Mouse (Mus musculus): Measurements from ENCODE around the gene Tbc1d22a. TPM values are rescaled to one million over a fixed set of nuclear protein-coding genes. Genes with fewer than 3 reads are reported as not detected.

Tbc1d22a gene
- polyA plus RNA-seq, 1 experiment from 2014 or later: 9.5 TPM

- Histone ChIP-seq H3K9me3 (no peaks in the 10 kb centered on the region), H3K4me1 (peaks cover 7% of the 10 kb centered on the region; the same call in 1 of the 2 replicates), H3K36me3 (no peaks in the 10 kb centered on the region), H3K27me3 (ENCODE audit: insufficient read depth, poor library complexity, severe bottlenecking) (peaks cover 3% of the 10 kb centered on the region; the same call in 1 of the 2 replicates), H3K27ac (no peak overlapping the region), H3K4me3 (no peak overlapping the region)
- 59% methylated on average over 9 of the region's 9 CpGs for WGBS
- DNase-seq (ENCODE audit: low spot score): no peak
These were observed 131.6 kb downstream of the Tbc1d22a start for GRCm38 (mm10) chr15:86345907-86346306.

- 90% methylated on average over 3 of the region's 3 CpGs for WGBS
- Histone ChIP-seq H3K36me3 (no peaks in the 10 kb centered on the region), H3K27me3 (ENCODE audit: insufficient read depth, poor library complexity, severe bottlenecking) (peaks cover 3% of the 10 kb centered on the region; the same call in 1 of the 2 replicates), H3K4me3 (no peak overlapping the region), H3K9me3 (no peaks in the 10 kb centered on the region), H3K27ac (no peak overlapping the region), H3K4me1 (peaks cover 7% of the 10 kb centered on the region; the same call in 1 of the 2 replicates)
- DNase-seq (ENCODE audit: low spot score): no peak
These were observed 132.3 kb downstream of the Tbc1d22a start for GRCm38 (mm10) chr15:86346606-86347005.

DNA sequence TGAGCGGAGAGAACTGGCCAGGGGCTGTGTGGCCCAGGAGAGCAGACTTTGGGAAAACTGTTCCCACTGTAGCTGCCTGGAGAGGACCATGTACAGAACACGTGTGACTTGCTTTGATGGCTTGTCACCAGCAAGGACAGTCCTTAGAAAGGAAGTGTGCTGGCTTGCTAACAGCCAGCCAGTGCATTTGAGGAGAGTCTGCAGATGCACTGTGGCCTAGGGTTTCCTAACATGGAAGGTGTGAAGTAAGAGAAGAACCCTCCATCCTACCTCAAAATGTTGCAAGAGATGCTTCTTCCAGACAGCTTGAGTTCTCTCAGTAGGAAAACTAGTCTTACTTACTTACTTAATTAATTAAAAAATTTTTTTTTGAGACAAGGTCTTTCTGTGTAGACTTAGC lies 140.7 kb downstream of the Tbc1d22a start:
- H3K27me3 ChIP-seq (ENCODE audit: insufficient read depth, poor library complexity, severe bottlenecking): peaks cover 6% of the 10 kb centered on the region; the same call in 1 of the 2 replicates
- no peaks in the 10 kb centered on the region for H3K9me3 ChIP-seq
- no peak overlapping the region for H3K4me3 ChIP-seq
- H3K27ac ChIP-seq: no peak overlapping the region
- no peaks in the 10 kb centered on the region for H3K36me3 ChIP-seq
- no peak for DNase-seq (ENCODE audit: low spot score)
- H3K4me1 ChIP-seq: peaks cover 6% of the 10 kb centered on the region; the same call in 1 of the 2 replicates
- 69% methylated on average over 2 of the region's 2 CpGs for whole genome bisulfite sequencing

- Histone ChIP-seq H3K36me3 (no peaks in the 10 kb centered on the region), H3K4me3 (no peak overlapping the region), H3K27me3 (ENCODE audit: insufficient read depth, poor library complexity, severe bottlenecking) (peaks cover 6% of the 10 kb centered on the region; the same call in 1 of the 2 replicates), H3K9me3 (no peaks in the 10 kb centered on the region), H3K27ac (no peak overlapping the region), H3K4me1 (0 out of 2 replicates have a peak, but pooled peaks cover 2% of the 10 kb centered on the region)
- 70% methylated on average over 2 of the region's 2 CpGs for WGBS
- no peak for DNase-seq (ENCODE audit: low spot score)
These were observed 141.6 kb downstream of the Tbc1d22a start for GRCm38 (mm10) chr15:86355857-86356256.

DNA sequence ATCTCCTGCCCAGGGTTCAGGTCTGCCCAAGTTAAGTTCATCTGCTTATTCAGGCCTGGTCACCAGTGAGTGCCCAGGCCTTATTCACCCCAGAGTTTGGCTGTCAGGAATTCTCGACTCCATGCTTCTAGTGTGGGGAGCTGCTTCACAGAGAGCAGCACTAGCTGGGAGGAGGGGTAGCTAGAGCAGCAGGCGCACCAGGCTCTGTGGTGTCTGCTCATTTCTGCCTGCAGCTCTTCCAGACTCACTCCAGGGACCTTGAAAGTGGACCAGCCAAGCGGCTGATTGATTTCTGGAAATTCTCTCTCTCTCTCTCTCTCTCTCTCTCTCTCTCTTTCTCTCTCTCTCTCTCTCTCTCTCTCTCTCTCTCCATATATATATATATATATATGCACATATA lies 146.1 kb downstream of the Tbc1d22a start:
- Histone ChIP-seq H3K9me3 (no peaks in the 10 kb centered on the region), H3K27ac (no peak overlapping the region), H3K27me3 (ENCODE audit: insufficient read depth, poor library complexity, severe bottlenecking) (0 out of 2 replicates have a peak, but pooled peaks cover 14% of the 10 kb centered on the region), H3K36me3 (no peaks in the 10 kb centered on the region), H3K4me3 (no peak overlapping the region), H3K4me1 (peaks cover 20% of the 10 kb centered on the region)
- 56% methylated on average over 3 of the region's 3 CpGs for WGBS
- no peak for DNase-seq (ENCODE audit: low spot score)

DNA sequence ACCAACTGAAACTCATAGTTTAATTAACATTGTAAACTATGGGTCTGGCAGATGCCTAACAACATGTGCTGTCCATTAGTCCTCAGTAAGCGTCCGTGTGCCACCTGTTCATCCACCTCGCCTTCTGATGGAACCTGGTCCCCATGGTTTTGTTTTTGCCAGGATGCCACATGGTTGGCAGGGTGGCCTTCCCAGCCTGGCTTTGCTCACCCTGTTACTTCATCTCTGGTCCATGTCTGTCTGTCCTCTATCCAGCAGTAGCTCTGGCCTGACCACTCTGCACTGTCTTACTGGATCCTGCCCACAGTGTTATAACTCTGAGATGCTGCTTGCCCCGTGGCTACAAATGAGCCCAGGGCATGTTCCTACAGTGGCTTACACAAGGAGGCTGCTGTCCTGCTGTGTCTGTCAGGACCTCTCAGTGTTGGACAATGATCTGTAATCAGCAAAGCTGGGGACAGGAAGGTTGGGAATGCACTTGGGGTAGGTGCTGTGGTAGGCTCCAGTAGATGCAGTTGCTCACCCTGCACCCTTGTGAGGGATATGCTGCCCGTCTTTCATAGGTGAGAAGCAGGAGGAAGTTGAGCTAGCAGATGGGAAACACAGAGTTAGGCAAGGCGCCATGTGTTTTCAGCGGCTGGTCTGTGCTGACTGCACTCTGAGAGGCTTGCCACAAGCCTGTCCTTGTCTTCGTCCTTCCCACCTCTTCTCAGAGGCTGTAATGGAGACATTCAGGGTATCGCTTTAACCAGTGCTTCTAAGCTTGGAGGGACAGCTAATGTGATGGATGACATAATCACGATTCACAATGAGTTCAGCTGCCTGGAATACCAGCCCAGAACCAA lies 148.3 kb downstream of the Tbc1d22a start:
- no peak overlapping the region for H3K27ac ChIP-seq
- WGBS: 63% methylated on average over 10 of the region's 10 CpGs
- no peaks in the 10 kb centered on the region for H3K9me3 ChIP-seq

GRCm38 (mm10) chr15:86363841-86364295 lies 149.6 kb downstream of the Tbc1d22a start:
- WGBS: 84% methylated on average over 4 of the region's 4 CpGs
- DNase-seq (ENCODE audit: low spot score): no peak

More for the DNA sequence above, 148.3 kb downstream of the Tbc1d22a start:
- Histone ChIP-seq H3K4me1 (peaks cover 20% of the 10 kb centered on the region), H3K4me3 (no peak overlapping the region), H3K36me3 (no peaks in the 10 kb centered on the region), H3K27me3 (ENCODE audit: insufficient read depth, poor library complexity, severe bottlenecking) (0 out of 2 replicates have a peak, but pooled peaks cover 14% of the 10 kb centered on the region)
- no peak for DNase-seq (ENCODE audit: low spot score)

GRCm38 (mm10) chr15:86364948-86365658 lies 150.8 kb downstream of the Tbc1d22a start:
- WGBS: 88% methylated on average over 10 of the region's 10 CpGs
- Histone ChIP-seq H3K4me1 (peaks cover 20% of the 10 kb centered on the region), H3K36me3 (no peaks in the 10 kb centered on the region), H3K27ac (no peak overlapping the region), H3K4me3 (no peak overlapping the region), H3K9me3 (no peaks in the 10 kb centered on the region), H3K27me3 (ENCODE audit: insufficient read depth, poor library complexity, severe bottlenecking) (0 out of 2 replicates have a peak, but pooled peaks cover 14% of the 10 kb centered on the region)
- DNase-seq (ENCODE audit: low spot score): no peak

More at GRCm38 (mm10) chr15:86363841-86364295, 149.6 kb downstream of the Tbc1d22a start:
- H3K9me3 ChIP-seq: no peaks in the 10 kb centered on the region
- H3K36me3 ChIP-seq: no peaks in the 10 kb centered on the region
- no peak overlapping the region for H3K27ac ChIP-seq
- peaks cover 20% of the 10 kb centered on the region for H3K4me1 ChIP-seq
- H3K4me3 ChIP-seq: no peak overlapping the region
- 0 out of 2 replicates have a peak, but pooled peaks cover 14% of the 10 kb centered on the region for H3K27me3 ChIP-seq (ENCODE audit: insufficient read depth, poor library complexity, severe bottlenecking)

DNA sequence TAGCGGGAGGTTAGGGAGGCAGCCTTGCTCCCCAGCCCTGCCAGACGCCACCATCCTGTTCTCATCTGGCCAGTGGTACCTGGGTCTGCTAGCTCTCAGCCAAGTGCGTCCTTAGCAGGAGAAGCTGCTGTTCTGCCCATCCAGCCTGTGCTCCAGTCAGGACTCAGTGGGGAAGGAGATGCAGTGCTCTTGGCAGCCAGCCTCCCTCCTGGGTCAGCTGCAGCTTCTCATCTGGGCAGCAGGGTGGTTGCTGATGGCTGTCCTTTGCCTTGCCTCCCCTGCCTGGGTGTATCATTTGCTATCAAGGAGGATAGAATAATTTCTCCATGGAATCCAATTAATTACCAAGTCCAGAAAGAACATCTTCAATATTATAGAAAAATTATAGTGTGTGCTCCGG lies 152.5 kb downstream of the Tbc1d22a start:
- no peaks in the 10 kb centered on the region for H3K9me3 ChIP-seq
- H3K27ac ChIP-seq: no peak overlapping the region
- DNase-seq (ENCODE audit: low spot score): no peak
- H3K27me3 ChIP-seq (ENCODE audit: insufficient read depth, poor library complexity, severe bottlenecking): peaks cover 14% of the 10 kb centered on the region; the same call in 1 of the 2 replicates
- 85% methylated on average over 4 of the region's 4 CpGs for WGBS
- peaks cover 16% of the 10 kb centered on the region for H3K4me1 ChIP-seq
- H3K36me3 ChIP-seq: no peaks in the 10 kb centered on the region
- H3K4me3 ChIP-seq: no peak overlapping the region

DNA sequence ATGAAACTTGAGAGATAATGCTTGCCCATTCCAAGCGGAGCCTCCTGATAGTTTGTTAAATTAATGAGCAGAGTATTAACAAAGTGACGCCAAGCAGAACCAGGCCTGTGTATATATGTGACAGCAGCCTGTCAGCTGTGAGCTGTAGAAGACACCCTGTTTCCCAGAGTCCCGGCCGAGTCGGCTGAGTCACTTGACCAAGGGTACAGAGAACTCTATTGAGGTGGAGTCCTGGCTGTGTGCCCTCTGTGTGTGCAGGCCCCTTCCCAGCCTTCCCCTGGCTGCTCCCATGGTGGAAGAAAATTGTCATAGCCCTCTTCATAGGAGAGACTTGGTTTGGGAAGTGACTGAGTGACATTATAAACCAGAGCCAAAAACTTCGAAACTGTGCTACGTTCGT lies 153.0 kb downstream of the Tbc1d22a start:
- no peaks in the 10 kb centered on the region for H3K9me3 ChIP-seq

GRCm38 (mm10) chr15:86370846-86371245 lies 156.6 kb downstream of the Tbc1d22a start:
- WGBS: 72% methylated on average over 3 of the region's 3 CpGs
- Histone ChIP-seq H3K27ac (no peak overlapping the region), H3K27me3 (ENCODE audit: insufficient read depth, poor library complexity, severe bottlenecking) (no peaks in the 10 kb centered on the region; the same call in 1 of the 2 replicates), H3K9me3 (no peaks in the 10 kb centered on the region), H3K4me1 (no peaks in the 10 kb centered on the region), H3K4me3 (no peak overlapping the region), H3K36me3 (no peaks in the 10 kb centered on the region)
- DNase-seq (ENCODE audit: low spot score): no peak

More for the DNA sequence above, 153.0 kb downstream of the Tbc1d22a start:
- Histone ChIP-seq H3K27me3 (ENCODE audit: insufficient read depth, poor library complexity, severe bottlenecking) (peaks cover 14% of the 10 kb centered on the region; the same call in 1 of the 2 replicates), H3K4me3 (no peak overlapping the region), H3K27ac (no peak overlapping the region), H3K36me3 (no peaks in the 10 kb centered on the region), H3K4me1 (peaks cover 13% of the 10 kb centered on the region)
- WGBS: 83% methylated on average over 8 of the region's 8 CpGs
- DNase-seq (ENCODE audit: low spot score): no peak

DNA sequence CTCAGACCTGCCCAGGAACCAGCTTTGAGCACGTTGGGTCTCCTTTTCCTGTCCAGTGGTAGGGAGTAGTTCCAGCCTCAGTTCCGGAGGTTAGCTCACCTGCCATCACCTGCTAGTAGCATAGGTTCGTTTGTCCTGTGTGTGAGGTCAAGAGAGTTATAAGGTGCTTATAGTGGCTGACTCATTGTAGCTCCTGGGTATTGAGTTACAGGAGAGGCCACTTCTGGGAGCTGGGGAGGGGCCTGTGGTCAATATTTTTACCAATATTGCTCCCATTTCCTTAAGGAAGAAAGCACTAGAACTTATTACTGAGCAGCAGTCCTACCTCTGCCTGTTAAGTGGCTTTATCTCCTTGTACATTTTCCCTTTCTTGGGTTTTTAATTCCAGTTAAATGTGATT lies 161.0 kb downstream of the Tbc1d22a start:
- H3K4me3 ChIP-seq: no peak overlapping the region
- DNase-seq (ENCODE audit: low spot score): no peak
- H3K4me1 ChIP-seq: no peaks in the 10 kb centered on the region
- no peaks in the 10 kb centered on the region for H3K36me3 ChIP-seq
- no peak overlapping the region for H3K27ac ChIP-seq
- 69% methylated on average over 3 of the region's 3 CpGs for WGBS
- no peaks in the 10 kb centered on the region; the same call in 1 of the 2 replicates for H3K27me3 ChIP-seq (ENCODE audit: insufficient read depth, poor library complexity, severe bottlenecking)
- no peaks in the 10 kb centered on the region for H3K9me3 ChIP-seq
